9 mouse cellular contexts compared by ENCODE assay signal in genomic region chr12:108811133-108811532, GRCm38 (mm10). TPM values are rescaled to one million over a fixed set of nuclear protein-coding genes. Genes with fewer than 3 reads are reported as not detected.
A peak's percentile ranks its signal among the peaks of the same experiment; 100 is the strongest.
DNase-seq lines count a peak whose midpoint lies in the region; ATAC-seq and TF ChIP-seq lines count a peak whose summit lies in the region.
"Had no signal": no experiment of that assay in that cellular context is flagged by ENCODE, and none has a peak within 500 bp of the region (broad histone marks: within the 10 kb centered on the region; RNA-seq: fewer than 3 reads in every experiment).

No protein-coding gene starts in this region.

- peak; percentile 66 for TF ChIP-seq CTCF in left cerebral cortex, adult 2 months (IDR thresholded peaks at IDR 0.05)

- intact Hi-C loops in left cerebral cortex, adult 2 months (cut with DNase I): loop anchor here (5.0 kb wide), 1 partner anchor 81 kb away; the partner anchor contains the start of genes Wars and Wdr25

- peak overlapping the region; percentile 3; the same call in 1 of the 2 replicates for H3K27ac ChIP-seq in left cerebral cortex, adult 2 months
- H3K27ac ChIP-seq: midbrain, embryonic 12.5 days had no signal

- DNase-seq in cerebellum, adult 8-10 months: no peak
- no peak for DNase-seq in left cerebral cortex, adult 2 months (ENCODE audit: extremely low spot score in 1 of 2, low spot score in 2 of 2)
- DNase-seq in left cerebral cortex, adult 11 months (ENCODE audit: low spot score): no peak
- peak; percentile 20 for DNase-seq in embryo, embryonic 11 days
- DNase-seq in lung, postnatal 14 days: peak; percentile 53
- no peak for DNase-seq in frontal cortex, postnatal 10 days (ENCODE audit: low spot score in 2 of 2)
- no peak for DNase-seq in neural tube, embryonic 10.5 days (ENCODE audit: extremely low spot score, low spot score)

- ATAC-seq in cerebellum, adult (ENCODE audit: insufficient number of reproducible peaks, low FRiP score, low TSS enrichment): peak; percentile 36; the same call in 1 of the 2 replicates

- H3K4me3 ChIP-seq in left cerebral cortex, adult 2 months: no peak overlapping the region
- H3K4me3 ChIP-seq: midbrain, embryonic 12.5 days had no signal

RNA-seq across cellular contexts. Expression of gene Yy1, which starts 18.4 kb away (rescaled TPM):
- total RNA-seq in left cerebral cortex, adult 2 months (2021): 10 to 100 TPM; 51.1 to 51.9 TPM

RNA-seq across cellular contexts. Expression of gene Slc25a29, which starts 24.6 kb away (rescaled TPM):
- 10 to 100 TPM; 11.2 to 16.6 TPM for total RNA-seq in left cerebral cortex, adult 2 months (2021)

RNA-seq across cellular contexts. Expression of gene Slc25a47, which starts 24.7 kb away (rescaled TPM):
- 10 to 100 TPM in 1 of 2 experiments, 1 to 10 TPM in 1; 9.1 to 11.9 TPM for total RNA-seq in left cerebral cortex, adult 2 months (2021)

Comparison
In these comparisons a context has a peak if more than half of its experiments do, and no peak if none do; other contexts are left out.
1. DNase-seq: peak in embryo, embryonic 11 days (single experiment) and lung, postnatal 14 days (single experiment); none in cerebellum, adult 8-10 months (single experiment), left cerebral cortex, adult 2 months (0 of 2), left cerebral cortex, adult 11 months (single experiment), frontal cortex, postnatal 10 days (0 of 2) and neural tube, embryonic 10.5 days (single experiment).